Mouse (Mus musculus) spleen, adult 10 weeks (tissue): ENCODE data around the gene D3Ertd254e. TPM values are rescaled to one million over a fixed set of nuclear protein-coding genes. Genes with fewer than 3 reads are reported as not detected.

ENCODE experiments used
- polyA plus RNA-seq: library from polyadenylated mRNA; stranded (reverse); fragments of 350-450 nt; fragmentation: Illumina TruSeq; extraction: RNeasy Lipid Tissue Mini Kit (QIAGEN cat#74804); gene quantifications from one replicate; pipeline ENCODE4 v1.2.3, GENCODE M21; 2015; ENCODE audit warnings: low replicate concordance; ENCODE audit not compliant: insufficient read depth

Gene D3Ertd254e
- 7.8 TPM for polyA plus RNA-seq

GRCm38 (mm10) chr3:36150934-36151686, at the start of gene D3Ertd254e:
D3Ertd254e (plus strand) TSS chr3:36151017.

Other genes with a start within 250 kb of the D3Ertd254e start
- 115 TPM for gene Dcun1d1, start 213.6 kb upstream of the D3Ertd254e start, polyA plus RNA-seq
- 35.3 TPM for gene Mccc1, start 150.3 kb upstream of the D3Ertd254e start, polyA plus RNA-seq
- gene Ccdc144b, start 97.5 kb upstream of the D3Ertd254e start, polyA plus RNA-seq, result not detected
- gene Acad9, start 85.0 kb upstream of the D3Ertd254e start, polyA plus RNA-seq, result 42.3 TPM
- 0.22 TPM for gene Qrfpr, start 71.3 kb downstream of the D3Ertd254e start, polyA plus RNA-seq